Comparison of ENCODE assay signal across 18 mouse cellular contexts in genomic region chr11:97677381-97677780, GRCm38 (mm10). TPM values are rescaled to one million over a fixed set of nuclear protein-coding genes. Genes with fewer than 3 reads are reported as not detected.
A peak's percentile ranks its signal among the peaks of the same experiment; 100 is the strongest.
DNase-seq lines count a peak whose midpoint lies in the region; ATAC-seq and TF ChIP-seq lines count a peak whose summit lies in the region.
"Had no signal": no experiment of that assay in that cellular context is flagged by ENCODE, and none has a peak within 500 bp of the region (broad histone marks: within the 10 kb centered on the region; RNA-seq: fewer than 3 reads in every experiment).

No protein-coding gene starts in this region.

- no peaks in the 10 kb centered on the region for H3K27me3 ChIP-seq in hindbrain, embryonic 13.5 days
- no peaks in the 10 kb centered on the region for H3K27me3 ChIP-seq in hindbrain, embryonic 14.5 days (ENCODE audit: control insufficient read depth, insufficient read depth, low read length)
- no peaks in the 10 kb centered on the region for H3K27me3 ChIP-seq in midbrain, embryonic 11.5 days (ENCODE audit: control insufficient read depth, insufficient read depth, low read length)
- no peaks in the 10 kb centered on the region for H3K27me3 ChIP-seq in midbrain, postnatal 0 days (ENCODE audit: insufficient read depth, low read length)
- no peaks in the 10 kb centered on the region for H3K27me3 ChIP-seq in midbrain, embryonic 14.5 days (ENCODE audit: control insufficient read depth, insufficient read depth, low read length)
- H3K27me3 ChIP-seq: heart, embryonic 13.5 days; intestine, embryonic 15.5 days; limb, embryonic 12.5 days; liver, embryonic 13.5 days; stomach, embryonic 15.5 days had no signal

- H3K4me2 ChIP-seq in hindbrain, embryonic 13.5 days, result no peak overlapping the region
- H3K4me2 ChIP-seq in hindbrain, embryonic 14.5 days (replicated peaks), result no peak overlapping the region
- no peak overlapping the region for H3K4me2 ChIP-seq in midbrain, embryonic 11.5 days
- no peak overlapping the region for H3K4me2 ChIP-seq in midbrain, postnatal 0 days (ENCODE audit: low read depth, low read length, poor library complexity, severe bottlenecking)
- no peak overlapping the region for H3K4me2 ChIP-seq in midbrain, embryonic 14.5 days (ENCODE audit: low read length)
- H3K4me2 ChIP-seq: heart, embryonic 13.5 days; intestine, embryonic 15.5 days; limb, embryonic 12.5 days; liver, embryonic 13.5 days; stomach, embryonic 15.5 days had no signal

- peaks cover 23% of the 10 kb centered on the region for H3K4me1 ChIP-seq in hindbrain, embryonic 13.5 days (replicated peaks)
- H3K4me1 ChIP-seq in hindbrain, embryonic 14.5 days (replicated peaks; ENCODE audit: control insufficient read depth, insufficient read depth, low read length), result 0 out of 2 replicates have a peak, but pooled peaks cover 3% of the 10 kb centered on the region
- H3K4me1 ChIP-seq in midbrain, embryonic 11.5 days (ENCODE audit: control insufficient read depth, insufficient read depth, low read length), result peaks cover 24% of the 10 kb centered on the region
- no peaks in the 10 kb centered on the region for H3K4me1 ChIP-seq in midbrain, postnatal 0 days (ENCODE audit: insufficient read depth, low read length)
- peaks cover 9% of the 10 kb centered on the region; the same call in 1 of the 2 replicates for H3K4me1 ChIP-seq in midbrain, embryonic 14.5 days (ENCODE audit: control insufficient read depth, insufficient read depth, low read length)
- H3K4me1 ChIP-seq: liver, embryonic 13.5 days; stomach, embryonic 15.5 days had no signal

- 0 out of 2 replicates have a peak overlapping the region, but pooled peaks have one; percentile 44 for H3K27ac ChIP-seq in hindbrain, embryonic 13.5 days
- H3K27ac ChIP-seq in hindbrain, embryonic 14.5 days, result no peak overlapping the region
- H3K27ac ChIP-seq in midbrain, embryonic 11.5 days (ENCODE audit: low read depth, low read length), result 0 out of 2 replicates have a peak overlapping the region, but pooled peaks have one; percentile 36
- no peak overlapping the region for H3K27ac ChIP-seq in midbrain, postnatal 0 days (ENCODE audit: low read depth, low read length)
- peak overlapping the region; percentile 9; the same call in 1 of the 2 replicates for H3K27ac ChIP-seq in midbrain, embryonic 14.5 days (replicated peaks; ENCODE audit: low read depth, low read length)
- H3K27ac ChIP-seq: heart, embryonic 13.5 days; intestine, embryonic 15.5 days; kidney, postnatal 0 days; liver, embryonic 13.5 days; stomach, embryonic 15.5 days had no signal

- no peak overlapping the region for H3K4me3 ChIP-seq in hindbrain, embryonic 13.5 days
- H3K4me3 ChIP-seq in hindbrain, embryonic 14.5 days (replicated peaks; ENCODE audit: low read length), result no peak overlapping the region
- H3K4me3 ChIP-seq in midbrain, embryonic 11.5 days (ENCODE audit: low read depth, low read length), result no peak overlapping the region
- H3K4me3 ChIP-seq in midbrain, postnatal 0 days (ENCODE audit: low read depth, low read length), result no peak overlapping the region
- no peak overlapping the region for H3K4me3 ChIP-seq in midbrain, embryonic 14.5 days (replicated peaks; ENCODE audit: low read depth, low read length)
- H3K4me3 ChIP-seq: heart, embryonic 13.5 days; intestine, embryonic 15.5 days; limb, embryonic 12.5 days; liver, embryonic 13.5 days; stomach, embryonic 15.5 days had no signal

- 49% methylated on average over 15 of the region's 15 CpGs for WGBS in hindbrain, embryonic 13.5 days
- 44% methylated on average over 15 of the region's 15 CpGs for WGBS in hindbrain, embryonic 14.5 days
- WGBS in midbrain, embryonic 11.5 days, result 36% methylated on average over 15 of the region's 15 CpGs
- WGBS in midbrain, postnatal 0 days, result 27% methylated on average over 15 of the region's 15 CpGs
- 11% methylated on average over 15 of the region's 15 CpGs for WGBS in midbrain, embryonic 14.5 days

- peaks cover 99% of the 10 kb centered on the region for H3K36me3 ChIP-seq in hindbrain, embryonic 13.5 days
- H3K36me3 ChIP-seq in hindbrain, embryonic 14.5 days (replicated peaks; ENCODE audit: control insufficient read depth, insufficient read depth), result peaks cover 99% of the 10 kb centered on the region
- peaks cover 23% of the 10 kb centered on the region for H3K36me3 ChIP-seq in midbrain, embryonic 11.5 days (ENCODE audit: control insufficient read depth, insufficient read depth, low read length)
- H3K36me3 ChIP-seq in midbrain, postnatal 0 days (ENCODE audit: insufficient read depth, low read length), result peaks cover 62% of the 10 kb centered on the region
- peaks cover 94% of the 10 kb centered on the region for H3K36me3 ChIP-seq in midbrain, embryonic 14.5 days (ENCODE audit: control insufficient read depth, insufficient read depth, low read length)

- DNase-seq in hindbrain, embryonic 14.5 days (ENCODE audit: low spot score), result no peak
- DNase-seq in midbrain, embryonic 11.5 days (ENCODE audit: low spot score, missing footprints), result no peak
- DNase-seq in midbrain, postnatal 0 days (ENCODE audit: low spot score), result no peak
- DNase-seq in ZHBTc4 (ENCODE audit: low read depth, low spot score), result peak; percentile 28
- peak; percentile 68 for DNase-seq in midbrain, embryonic 14.5 days
- no peak for DNase-seq in left cerebral cortex, adult 11 months (ENCODE audit: low spot score)
- DNase-seq: adrenal gland, adult 8-10 months; cerebellum, adult 11 months; cerebellum, postnatal 25 days; heart, postnatal 4 days; liver, embryonic 13.5 days had no signal

- ATAC-seq in hindbrain, embryonic 13.5 days (ENCODE audit: low FRiP score), result no peak
- ATAC-seq in hindbrain, embryonic 14.5 days (ENCODE audit: low FRiP score), result no peak
- no peak for ATAC-seq in midbrain, embryonic 11.5 days (ENCODE audit: low FRiP score)
- no peak for ATAC-seq in midbrain, postnatal 0 days (ENCODE audit: low FRiP score)
- no peak for ATAC-seq in midbrain, embryonic 14.5 days (ENCODE audit: low FRiP score, low TSS enrichment)
- ATAC-seq: intestine, embryonic 15.5 days had no signal

- H3K9ac ChIP-seq in hindbrain, embryonic 13.5 days, result peak overlapping the region; percentile 35; the same call in 1 of the 2 replicates
- no peak overlapping the region for H3K9ac ChIP-seq in hindbrain, embryonic 14.5 days
- peak overlapping the region; percentile 4 for H3K9ac ChIP-seq in midbrain, embryonic 11.5 days (ENCODE audit: low read length)
- no peak overlapping the region for H3K9ac ChIP-seq in midbrain, postnatal 0 days (replicated peaks; ENCODE audit: low read length, poor library complexity, severe bottlenecking)
- H3K9ac ChIP-seq in midbrain, embryonic 14.5 days (replicated peaks; ENCODE audit: low read length), result no peak overlapping the region
- H3K9ac ChIP-seq: intestine, embryonic 15.5 days; limb, embryonic 12.5 days; liver, embryonic 13.5 days; stomach, embryonic 15.5 days had no signal

- no peak for TF ChIP-seq CTCF in midbrain, postnatal 0 days (IDR thresholded peaks at IDR 0.05)

- no peaks in the 10 kb centered on the region for H3K9me3 ChIP-seq in hindbrain, embryonic 13.5 days
- H3K9me3 ChIP-seq in hindbrain, embryonic 14.5 days (ENCODE audit: control insufficient read depth, low read length), result no peaks in the 10 kb centered on the region
- H3K9me3 ChIP-seq in midbrain, embryonic 11.5 days (ENCODE audit: control insufficient read depth, low read length), result no peaks in the 10 kb centered on the region
- no peaks in the 10 kb centered on the region for H3K9me3 ChIP-seq in midbrain, postnatal 0 days (ENCODE audit: low read length)
- H3K9me3 ChIP-seq in midbrain, embryonic 14.5 days (ENCODE audit: control insufficient read depth, low read length), result no peaks in the 10 kb centered on the region
- H3K9me3 ChIP-seq: G1E; heart, embryonic 13.5 days; intestine, embryonic 15.5 days; limb, embryonic 12.5 days; liver, embryonic 13.5 days; stomach, embryonic 15.5 days had no signal

RNA-seq across cellular contexts. Expression of gene Cisd3, which starts 8.2 kb away (rescaled TPM):
- 23.8 and 25.6 TPM in 2 replicates for polyA plus RNA-seq in hindbrain, embryonic 13.5 days (2015; fragmentation: Nextera tagmentation; extraction: Ambion mirVana)
- 27.7 and 34.7 TPM in 2 replicates for polyA plus RNA-seq in hindbrain, embryonic 14.5 days (2014; fragmentation: Nextera tagmentation; extraction: Ambion mirVana)
- polyA plus RNA-seq in midbrain, embryonic 11.5 days (2014; fragmentation: Nextera tagmentation; extraction: Ambion mirVana), result 13.4 and 19.0 TPM in 2 replicates
- total RNA-seq in midbrain, postnatal 0 days (2014; rRNA removed), result 13.3 and 27.0 TPM in 2 replicates
- polyA plus RNA-seq in midbrain, postnatal 0 days (2015; fragmentation: Nextera tagmentation; extraction: Ambion mirVana), result 41.5 and 45.1 TPM in 2 replicates
- 17.4 and 21.8 TPM in 2 replicates for polyA plus RNA-seq in midbrain, embryonic 14.5 days (2014; fragmentation: Nextera tagmentation; extraction: Ambion mirVana)

RNA-seq across cellular contexts. Expression of gene Mllt6, which starts 14.2 kb away (rescaled TPM):
- polyA plus RNA-seq in hindbrain, embryonic 13.5 days (2015; fragmentation: Nextera tagmentation; extraction: Ambion mirVana), result 3.4 and 4.1 TPM in 2 replicates
- 5.0 TPM in 2 replicates for polyA plus RNA-seq in hindbrain, embryonic 14.5 days (2014; fragmentation: Nextera tagmentation; extraction: Ambion mirVana)
- polyA plus RNA-seq in midbrain, embryonic 11.5 days (2014; fragmentation: Nextera tagmentation; extraction: Ambion mirVana), result 3.5 and 4.3 TPM in 2 replicates
- 43.9 and 52.8 TPM in 2 replicates for total RNA-seq in midbrain, postnatal 0 days (2014; rRNA removed)
- polyA plus RNA-seq in midbrain, postnatal 0 days (2015; fragmentation: Nextera tagmentation; extraction: Ambion mirVana), result 1.5 and 1.7 TPM in 2 replicates
- polyA plus RNA-seq in midbrain, embryonic 14.5 days (2014; fragmentation: Nextera tagmentation; extraction: Ambion mirVana), result 6.2 and 9.0 TPM in 2 replicates

RNA-seq across cellular contexts. Expression of gene Pcgf2, which starts 22.9 kb away (rescaled TPM):
- 26.2 and 26.3 TPM in 2 replicates for polyA plus RNA-seq in hindbrain, embryonic 13.5 days (2015; fragmentation: Nextera tagmentation; extraction: Ambion mirVana)
- 22.0 and 23.4 TPM in 2 replicates for polyA plus RNA-seq in hindbrain, embryonic 14.5 days (2014; fragmentation: Nextera tagmentation; extraction: Ambion mirVana)
- polyA plus RNA-seq in midbrain, embryonic 11.5 days (2014; fragmentation: Nextera tagmentation; extraction: Ambion mirVana), result 13.4 and 16.1 TPM in 2 replicates
- total RNA-seq in midbrain, postnatal 0 days (2014; rRNA removed), result 16.0 and 19.6 TPM in 2 replicates
- polyA plus RNA-seq in midbrain, postnatal 0 days (2015; fragmentation: Nextera tagmentation; extraction: Ambion mirVana), result 14.2 and 16.7 TPM in 2 replicates
- polyA plus RNA-seq in midbrain, embryonic 14.5 days (2014; fragmentation: Nextera tagmentation; extraction: Ambion mirVana), result 25.5 and 31.2 TPM in 2 replicates

RNA-seq across cellular contexts. Expression of gene Psmb3, which starts 25.8 kb away (rescaled TPM):
- polyA plus RNA-seq in hindbrain, embryonic 13.5 days (2015; fragmentation: Nextera tagmentation; extraction: Ambion mirVana), result 476 and 483 TPM in 2 replicates
- 436 and 489 TPM in 2 replicates for polyA plus RNA-seq in hindbrain, embryonic 14.5 days (2014; fragmentation: Nextera tagmentation; extraction: Ambion mirVana)
- polyA plus RNA-seq in midbrain, embryonic 11.5 days (2014; fragmentation: Nextera tagmentation; extraction: Ambion mirVana), result 477 and 517 TPM in 2 replicates
- total RNA-seq in midbrain, postnatal 0 days (2014; rRNA removed), result 386 and 449 TPM in 2 replicates
- 473 and 491 TPM in 2 replicates for polyA plus RNA-seq in midbrain, postnatal 0 days (2015; fragmentation: Nextera tagmentation; extraction: Ambion mirVana)
- polyA plus RNA-seq in midbrain, embryonic 14.5 days (2014; fragmentation: Nextera tagmentation; extraction: Ambion mirVana), result 456 and 503 TPM in 2 replicates

RNA-seq across cellular contexts. Expression of gene Epop, which starts 47.9 kb away (rescaled TPM):
- polyA plus RNA-seq in hindbrain, embryonic 13.5 days (2015; fragmentation: Nextera tagmentation; extraction: Ambion mirVana), result 2.3 and 3.0 TPM in 2 replicates
- 1.8 and 2.6 TPM in 2 replicates for polyA plus RNA-seq in hindbrain, embryonic 14.5 days (2014; fragmentation: Nextera tagmentation; extraction: Ambion mirVana)
- 7.0 and 12.0 TPM in 2 replicates for polyA plus RNA-seq in midbrain, embryonic 11.5 days (2014; fragmentation: Nextera tagmentation; extraction: Ambion mirVana)
- 5.0 and 8.4 TPM in 2 replicates for total RNA-seq in midbrain, postnatal 0 days (2014; rRNA removed)
- polyA plus RNA-seq in midbrain, postnatal 0 days (2015; fragmentation: Nextera tagmentation; extraction: Ambion mirVana), result 1.5 and 1.6 TPM in 2 replicates
- polyA plus RNA-seq in midbrain, embryonic 14.5 days (2014; fragmentation: Nextera tagmentation; extraction: Ambion mirVana), result 1.9 and 2.8 TPM in 2 replicates

Comparison
In these comparisons a context has a peak if more than half of its experiments do, and no peak if none do; other contexts are left out.
1. H3K27ac ChIP-seq: peak in hindbrain, embryonic 13.5 days (single experiment), midbrain, embryonic 11.5 days (single experiment) and midbrain, embryonic 14.5 days (single experiment); none in hindbrain, embryonic 14.5 days (single experiment) and midbrain, postnatal 0 days (single experiment).
2. H3K9ac ChIP-seq: peak in hindbrain, embryonic 13.5 days (single experiment) and midbrain, embryonic 11.5 days (single experiment); none in hindbrain, embryonic 14.5 days (single experiment), midbrain, postnatal 0 days (single experiment) and midbrain, embryonic 14.5 days (single experiment).
3. DNase-seq: peak in ZHBTc4 (single experiment) and midbrain, embryonic 14.5 days (single experiment); none in hindbrain, embryonic 14.5 days (single experiment), midbrain, embryonic 11.5 days (single experiment), midbrain, postnatal 0 days (single experiment) and left cerebral cortex, adult 11 months (single experiment).